In the genomic region with DNA sequence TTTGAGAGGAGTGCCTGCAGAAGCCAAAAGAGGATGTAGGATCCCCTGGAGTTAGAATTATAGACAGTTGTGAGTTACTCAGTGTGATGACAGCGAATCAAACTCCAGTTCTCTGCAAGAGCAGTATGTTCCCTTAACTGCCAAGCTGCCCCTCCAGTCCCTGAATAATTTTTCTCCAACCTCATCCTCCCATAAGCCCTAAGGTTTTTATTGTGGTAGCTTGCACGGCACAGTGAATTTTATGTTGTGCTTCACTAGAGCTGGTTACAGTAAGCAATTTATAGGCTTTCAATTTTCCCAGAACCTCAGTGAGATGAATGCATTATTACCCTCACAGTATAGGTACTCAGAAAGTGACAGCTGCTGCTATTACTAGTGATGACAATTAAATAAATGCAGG, we compare ENCODE assay signal across 34 mouse cellular contexts.
"Had no signal": no experiment of that assay in that cellular context is flagged by ENCODE, and none has a peak within 500 bp of the region (broad histone marks: within the 10 kb centered on the region; RNA-seq: fewer than 3 reads in every experiment).

No protein-coding gene starts in this region.

- DNase-seq: heart, postnatal 10 days; heart, postnatal 14 days; heart, postnatal 36 days; heart, postnatal 4 days; kidney, adult 11 months; kidney, adult 18-20 months; kidney, adult 2 months; kidney, adult 8-10 months; kidney, adult 9 months; kidney, postnatal 10 days; kidney, postnatal 14 days; kidney, postnatal 25 days; kidney, postnatal 36 days; kidney, postnatal 4 days; layer of hippocampus, adult 9-11 months; layer of hippocampus, postnatal 36 days had no signal

- H3K9me3 ChIP-seq: heart, embryonic 10.5 days; heart, embryonic 12.5 days; heart, embryonic 13.5 days; heart, embryonic 15.5 days; hindbrain, embryonic 10.5 days; hindbrain, embryonic 13.5 days; hindbrain, embryonic 15.5 days; intestine, embryonic 15.5 days; kidney, embryonic 15.5 days had no signal

- H3K27me3 ChIP-seq: heart, embryonic 12.5 days; heart, embryonic 13.5 days; heart, embryonic 15.5 days; hindbrain, embryonic 13.5 days; hindbrain, embryonic 15.5 days; intestine, embryonic 15.5 days; kidney, embryonic 15.5 days had no signal

- H3K36me3 ChIP-seq: heart, embryonic 10.5 days; heart, embryonic 12.5 days; heart, embryonic 13.5 days; heart, embryonic 15.5 days; hindbrain, embryonic 10.5 days; hindbrain, embryonic 13.5 days; hindbrain, embryonic 15.5 days; intestine, embryonic 15.5 days; kidney, embryonic 15.5 days had no signal

- H3K4me1 ChIP-seq: heart, embryonic 10.5 days; heart, embryonic 12.5 days; heart, embryonic 13.5 days; heart, embryonic 15.5 days; hindbrain, embryonic 10.5 days; hindbrain, embryonic 13.5 days; hindbrain, embryonic 15.5 days; intestine, embryonic 15.5 days; kidney, embryonic 15.5 days had no signal

- H3K4me3 ChIP-seq: heart, embryonic 10.5 days; heart, embryonic 12.5 days; heart, embryonic 13.5 days; heart, embryonic 15.5 days; hindbrain, embryonic 10.5 days; hindbrain, embryonic 13.5 days; hindbrain, embryonic 15.5 days; intestine, embryonic 15.5 days; kidney, embryonic 15.5 days; layer of hippocampus, adult 2 months had no signal

- H3K4me2 ChIP-seq: heart, embryonic 11.5 days; heart, embryonic 12.5 days; heart, embryonic 13.5 days; heart, embryonic 15.5 days; hindbrain, embryonic 13.5 days; hindbrain, embryonic 14.5 days; hindbrain, embryonic 15.5 days; intestine, embryonic 15.5 days; kidney, embryonic 15.5 days had no signal

- H3K27ac ChIP-seq: heart, embryonic 10.5 days; heart, embryonic 13.5 days; heart, embryonic 15.5 days; hindbrain, embryonic 10.5 days; hindbrain, embryonic 13.5 days; hindbrain, embryonic 14.5 days; hindbrain, embryonic 15.5 days; hindbrain, postnatal 0 days; intestine, embryonic 15.5 days; kidney, embryonic 15.5 days; kidney, postnatal 0 days; layer of hippocampus, adult 2 months had no signal

- H3K9ac ChIP-seq: heart, embryonic 12.5 days; heart, embryonic 13.5 days; heart, embryonic 15.5 days; hindbrain, embryonic 13.5 days; hindbrain, embryonic 14.5 days; hindbrain, embryonic 15.5 days; intestine, embryonic 15.5 days; kidney, embryonic 15.5 days had no signal

- ATAC-seq: hindbrain, embryonic 16.5 days; hindbrain, postnatal 0 days; inflammation-experienced regulatory T-cells, adult 6 months; intestine, embryonic 15.5 days; intestine, embryonic 16.5 days; intestine, postnatal 0 days had no signal
